Mouse (Mus musculus): Measurements from ENCODE around the gene Mthfd1l.

- TF ChIP-seq POLR2A (IDR thresholded peaks at IDR 0.05; ENCODE audit: insufficient read depth, low read depth, low read length) (no peak), CTCF (IDR thresholded peaks at IDR 0.05) (no peak)
Observed at GRCm38 (mm10) chr10:4128915-4129314, 156.0 kb downstream of the Mthfd1l start.

Data from heart, adult 2 months (tissue).